Mouse (Mus musculus) limb, embryonic 12.5 days (tissue): Measurements from ENCODE around the gene Fbxl21. TPM values are rescaled to one million over a fixed set of nuclear protein-coding genes. Genes with fewer than 3 reads are reported as not detected.

ENCODE experiments used
- ATAC-seq: fragments of 200-750 bp; cut with Nextera tagmentation; 2 replicates; pipeline ENCODE4 v1.8.0; 2017; ENCODE audit warnings: low read depth, moderate TSS enrichment; ENCODE audit not compliant: insufficient number of reproducible peaks, insufficient read depth, low FRiP score, low TSS enrichment
- H3K27ac ChIP-seq: fragments of 300-500 bp; sonication (generic); 2 replicates; pipeline ENCODE4 v1.5.1; 2016; ENCODE audit warnings: mild to moderate bottlenecking, moderate library complexity
- H3K27me3 ChIP-seq: fragments of 300-500 bp; sonication (generic); 2 replicates; pipeline ENCODE4 v1.6.1; 2016; ENCODE audit warnings: mild to moderate bottlenecking, moderate library complexity
- H3K36me3 ChIP-seq: fragments of 300-500 bp; sonication (generic); 2 replicates; pipeline ENCODE4 v1.6.1; 2016; ENCODE audit warnings: mild to moderate bottlenecking, moderate library complexity
- H3K4me1 ChIP-seq: fragments of 300-500 bp; sonication (generic); replicated peaks from 2 replicates; pipeline ENCODE4 v1.6.1; 2016
- H3K4me2 ChIP-seq: fragments of 300-500 bp; sonication (generic); 2 replicates; pipeline ENCODE4 v1.6.1; 2016; ENCODE audit warnings: mild to moderate bottlenecking, moderate library complexity
- H3K4me3 ChIP-seq: fragments of 300-500 bp; sonication (generic); replicated peaks from 2 replicates; pipeline ENCODE4 v1.5.1; 2016; ENCODE audit warnings: mild to moderate bottlenecking
- H3K9ac ChIP-seq: fragments of 300-500 bp; sonication (generic); replicated peaks from 2 replicates; pipeline ENCODE4 v1.6.1; 2016; ENCODE audit warnings: mild to moderate bottlenecking, moderate library complexity
- H3K9me3 ChIP-seq: fragments of 300-500 bp; sonication (generic); 2 replicates; pipeline ENCODE4 v1.6.1; 2016; ENCODE audit warnings: mild to moderate bottlenecking, moderate library complexity
- WGBS: fragments of 180-500 bp; shearing (Covaris S2); methylation state at CpG from one replicate; pipeline ENCODE4 v1.1.7; 2016; 5-methylcytosine and 5-hydroxymethylcytosine counted together
- polyA plus RNA-seq: library from polyadenylated mRNA; unstranded; fragments of >200 nt; fragmentation: Nextera tagmentation; extraction: Ambion mirVana; gene quantifications from 2 replicates; pipeline ENCODE4 v1.2.1, GENCODE M21; 2016

The Fbxl21 gene
- 2.8 TPM in 2 replicates for polyA plus RNA-seq

- peak within 1 kb of the TSS; percentile 70 for H3K27ac ChIP-seq
- ATAC-seq, result peak; percentile 99
- H3K9me3 ChIP-seq, result no peaks in the 10 kb centered on the region
- H3K4me3 ChIP-seq, result peak within 1 kb of the TSS; percentile 66
- H3K27me3 ChIP-seq, result no peaks in the 10 kb centered on the region
- H3K9ac ChIP-seq, result peak within 1 kb of the TSS; percentile 71
- 2% methylated on average over 56 of the region's 56 CpGs for WGBS
- H3K36me3 ChIP-seq, result no peaks in the 10 kb centered on the region
- H3K4me2 ChIP-seq, result peak within 1 kb of the TSS; percentile 85
- H3K4me1 ChIP-seq, result no peaks in the 10 kb centered on the region
These were observed at the start of gene Fbxl21 for GRCm38 (mm10) chr13:56522081-56522820. TSS of gene Fbxl21 (plus strand) at chr13:56522472.

GRCm38 (mm10) chr13:56472661-56473060 lies 49.6 kb upstream of the Fbxl21 start:
- peaks cover 6% of the 10 kb centered on the region for H3K4me1 ChIP-seq
- no peaks in the 10 kb centered on the region for H3K36me3 ChIP-seq
- no peak for ATAC-seq
- WGBS, result 92% methylated on average over 9 of the region's 9 CpGs
- no peak overlapping the region for H3K4me3 ChIP-seq
- no peak overlapping the region for H3K4me2 ChIP-seq
- H3K9me3 ChIP-seq, result no peaks in the 10 kb centered on the region
- no peaks in the 10 kb centered on the region; the same call in 1 of the 2 replicates for H3K27me3 ChIP-seq
- H3K9ac ChIP-seq, result no peak overlapping the region
- H3K27ac ChIP-seq, result no peak overlapping the region

- H3K27ac ChIP-seq, result no peak overlapping the region
- H3K9ac ChIP-seq, result no peak overlapping the region
- H3K36me3 ChIP-seq, result no peaks in the 10 kb centered on the region
- ATAC-seq, result no peak
- H3K4me2 ChIP-seq, result no peak overlapping the region
- H3K4me3 ChIP-seq, result no peak overlapping the region
- no peaks in the 10 kb centered on the region for H3K27me3 ChIP-seq
- WGBS, result 30% methylated on average over 4 of the region's 4 CpGs
- peaks cover 6% of the 10 kb centered on the region for H3K4me1 ChIP-seq
- H3K9me3 ChIP-seq, result no peaks in the 10 kb centered on the region
These were observed 46.9 kb upstream of the Fbxl21 start for GRCm38 (mm10) chr13:56475363-56475762.

GRCm38 (mm10) chr13:56476790-56477189 lies 45.5 kb upstream of the Fbxl21 start:
- Histone ChIP-seq H3K4me1 (peaks cover 2% of the 10 kb centered on the region; the same call in 1 of the 2 replicates), H3K9me3 (no peaks in the 10 kb centered on the region), H3K27ac (no peak overlapping the region), H3K27me3 (no peaks in the 10 kb centered on the region), H3K4me3 (no peak overlapping the region), H3K4me2 (no peak overlapping the region), H3K36me3 (no peaks in the 10 kb centered on the region), H3K9ac (no peak overlapping the region)
- 74% methylated on average over 5 of the region's 5 CpGs for WGBS
- ATAC-seq, result no peak

DNA sequence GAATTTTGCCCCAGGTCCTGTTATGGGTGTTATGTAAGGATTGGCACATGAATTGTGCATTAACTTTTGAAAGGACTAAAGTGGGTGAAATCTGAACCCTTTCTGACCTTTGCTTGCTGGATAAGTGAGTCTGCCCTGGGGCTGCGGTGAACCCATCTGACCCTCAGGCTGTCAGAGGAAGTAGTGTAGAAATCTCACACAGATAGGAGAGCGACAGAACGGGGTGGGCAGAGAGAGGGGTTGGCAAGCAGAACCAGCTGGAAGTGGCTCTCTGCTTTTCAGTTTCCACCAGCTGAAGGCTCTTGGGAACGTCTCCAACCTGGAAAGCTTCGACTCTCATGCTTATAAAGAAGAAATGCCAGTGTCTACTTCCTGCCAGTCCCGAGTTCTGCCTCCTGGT lies 45.0 kb upstream of the Fbxl21 start:
- H3K4me2 ChIP-seq, result no peak overlapping the region
- 38% methylated on average over 6 of the region's 6 CpGs for WGBS
- H3K27ac ChIP-seq, result no peak overlapping the region
- no peaks in the 10 kb centered on the region for H3K36me3 ChIP-seq
- H3K9ac ChIP-seq, result no peak overlapping the region
- ATAC-seq, result no peak
- H3K9me3 ChIP-seq, result no peaks in the 10 kb centered on the region
- no peaks in the 10 kb centered on the region for H3K4me1 ChIP-seq
- H3K27me3 ChIP-seq, result no peaks in the 10 kb centered on the region
- H3K4me3 ChIP-seq, result no peak overlapping the region

- no peak overlapping the region for H3K4me3 ChIP-seq
- H3K4me1 ChIP-seq, result no peaks in the 10 kb centered on the region
- H3K9ac ChIP-seq, result no peak overlapping the region
- H3K4me2 ChIP-seq, result no peak overlapping the region
- WGBS, result 79% methylated on average over 6 of the region's 6 CpGs
- H3K27me3 ChIP-seq, result no peaks in the 10 kb centered on the region
- no peaks in the 10 kb centered on the region for H3K9me3 ChIP-seq
- no peak for ATAC-seq
- H3K36me3 ChIP-seq, result no peaks in the 10 kb centered on the region
- H3K27ac ChIP-seq, result no peak overlapping the region
These were observed 44.2 kb upstream of the Fbxl21 start for GRCm38 (mm10) chr13:56478027-56478426.

- no peak for ATAC-seq
- no peak within 1 kb of the TSS for H3K27ac ChIP-seq
- WGBS, result 81% methylated on average over 3 of the region's 3 CpGs
- H3K4me1 ChIP-seq, result no peaks in the 10 kb centered on the region
- no peak within 1 kb of the TSS for H3K9ac ChIP-seq
- H3K36me3 ChIP-seq, result no peaks in the 10 kb centered on the region
- H3K4me2 ChIP-seq, result no peak within 1 kb of the TSS
- no peaks in the 10 kb centered on the region for H3K9me3 ChIP-seq
- H3K27me3 ChIP-seq, result no peaks in the 10 kb centered on the region
- no peak within 1 kb of the TSS for H3K4me3 ChIP-seq
These were observed 40.1 kb upstream of the Fbxl21 start, which contains the start of gene Il9 for GRCm38 (mm10) chr13:56482146-56482545. TSS of gene Il9 (minus strand) at chr13:56482246.

- Histone ChIP-seq H3K9me3 (no peaks in the 10 kb centered on the region), H3K27ac (no peak overlapping the region), H3K36me3 (no peaks in the 10 kb centered on the region), H3K4me3 (no peak overlapping the region), H3K9ac (no peak overlapping the region), H3K4me2 (no peak overlapping the region), H3K4me1 (no peaks in the 10 kb centered on the region), H3K27me3 (no peaks in the 10 kb centered on the region)
- WGBS, result 70% methylated on average over 5 of the region's 5 CpGs
- ATAC-seq, result no peak
These were observed 34.3 kb upstream of the Fbxl21 start for GRCm38 (mm10) chr13:56488012-56488411.

DNA sequence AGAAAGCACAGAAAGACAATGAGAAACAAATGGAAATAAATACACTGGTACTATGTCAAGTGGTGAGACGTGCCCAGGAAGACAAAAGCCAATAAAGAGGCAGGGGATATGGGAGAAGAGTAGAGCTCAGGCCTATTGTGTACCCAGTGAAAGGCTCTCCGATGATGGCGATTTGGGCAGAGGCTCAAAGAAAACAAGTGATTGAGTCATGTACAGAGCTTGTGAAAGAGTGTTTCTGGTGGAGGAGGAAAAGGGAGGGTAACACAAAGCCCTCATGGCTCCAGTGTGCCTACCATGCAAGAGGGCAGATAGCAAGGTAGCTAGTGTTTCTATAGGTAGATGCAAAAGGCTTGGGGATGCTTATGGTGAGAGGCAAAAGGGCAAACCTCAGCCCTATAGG lies 27.8 kb upstream of the Fbxl21 start:
- no peaks in the 10 kb centered on the region for H3K27me3 ChIP-seq
- no peaks in the 10 kb centered on the region for H3K36me3 ChIP-seq
- no peak for ATAC-seq
- WGBS, result 78% methylated on average over 3 of the region's 3 CpGs
- H3K9me3 ChIP-seq, result no peaks in the 10 kb centered on the region
- H3K4me1 ChIP-seq, result no peaks in the 10 kb centered on the region
- H3K4me3 ChIP-seq, result no peak overlapping the region
- H3K4me2 ChIP-seq, result no peak overlapping the region
- H3K9ac ChIP-seq, result no peak overlapping the region
- H3K27ac ChIP-seq, result no peak overlapping the region

- no peaks in the 10 kb centered on the region for H3K27me3 ChIP-seq
- H3K4me3 ChIP-seq, result no peak overlapping the region
- no peak for ATAC-seq
- 79% methylated on average over 3 of the region's 3 CpGs for WGBS
- no peak overlapping the region for H3K27ac ChIP-seq
- no peaks in the 10 kb centered on the region for H3K36me3 ChIP-seq
- no peak overlapping the region for H3K4me2 ChIP-seq
- no peak overlapping the region for H3K9ac ChIP-seq
- no peaks in the 10 kb centered on the region for H3K9me3 ChIP-seq
- no peaks in the 10 kb centered on the region for H3K4me1 ChIP-seq
These were observed 22.1 kb upstream of the Fbxl21 start for GRCm38 (mm10) chr13:56500132-56500531.

DNA sequence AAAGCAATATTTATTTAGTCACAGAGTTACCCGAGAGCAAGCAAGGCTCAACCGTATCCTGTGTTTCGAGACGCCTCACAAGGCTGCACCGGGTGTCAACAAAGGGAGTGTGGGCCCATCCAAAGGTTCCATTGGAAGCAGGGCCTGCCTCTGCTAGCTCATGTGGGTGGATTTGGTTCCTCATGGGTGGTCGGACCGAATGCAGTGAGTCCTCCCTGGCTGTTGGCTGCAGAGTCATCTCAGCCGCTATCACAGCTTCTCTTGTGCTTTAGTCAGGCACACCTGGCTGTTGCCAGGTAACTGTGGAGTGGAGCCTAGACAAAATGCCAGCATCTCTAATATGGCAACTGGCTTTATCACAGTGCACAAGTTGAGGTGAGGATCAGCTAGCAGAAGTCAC lies 21.6 kb upstream of the Fbxl21 start:
- ATAC-seq, result no peak
- Histone ChIP-seq H3K4me3 (no peak overlapping the region), H3K4me1 (no peaks in the 10 kb centered on the region), H3K27ac (no peak overlapping the region), H3K36me3 (no peaks in the 10 kb centered on the region), H3K4me2 (no peak overlapping the region), H3K9me3 (no peaks in the 10 kb centered on the region), H3K9ac (no peak overlapping the region), H3K27me3 (no peaks in the 10 kb centered on the region)
- 85% methylated on average over 8 of the region's 8 CpGs for WGBS

DNA sequence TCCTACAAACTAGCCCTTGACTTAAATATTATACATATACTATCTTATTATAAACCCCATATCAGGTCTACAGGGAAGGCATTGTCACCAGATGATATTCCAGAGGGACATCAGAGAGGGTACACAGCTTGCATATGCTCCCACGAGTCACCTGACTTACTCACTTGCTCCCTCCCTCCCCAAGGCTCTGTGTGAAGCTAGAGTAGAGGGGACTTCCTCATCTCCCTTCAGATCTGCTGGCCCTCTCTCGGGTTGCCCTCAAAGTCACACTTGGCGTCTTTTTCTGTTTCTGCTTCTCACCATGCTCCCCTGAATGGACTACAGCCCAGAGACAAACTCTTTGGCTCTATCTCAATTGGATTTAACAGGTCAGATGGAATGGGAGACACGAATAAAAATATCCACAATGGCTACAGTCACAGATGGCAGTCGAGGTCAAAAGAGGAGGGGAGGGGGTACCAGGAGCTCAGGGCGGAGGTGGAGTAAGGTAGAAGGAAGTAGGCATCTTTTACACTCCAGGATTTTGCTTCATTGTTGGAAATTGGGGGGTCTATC lies 20.3 kb upstream of the Fbxl21 start:
- no peak overlapping the region for H3K4me2 ChIP-seq
- H3K4me3 ChIP-seq, result no peak overlapping the region
- 66% methylated on average over 6 of the region's 6 CpGs for WGBS
- H3K9me3 ChIP-seq, result no peaks in the 10 kb centered on the region
- H3K27me3 ChIP-seq, result no peaks in the 10 kb centered on the region
- H3K27ac ChIP-seq, result no peak overlapping the region
- H3K9ac ChIP-seq, result no peak overlapping the region
- no peak for ATAC-seq
- H3K36me3 ChIP-seq, result no peaks in the 10 kb centered on the region
- H3K4me1 ChIP-seq, result no peaks in the 10 kb centered on the region
